Mouse (Mus musculus) left cerebral cortex, postnatal 14 days (tissue): ENCODE measurements at regions not wholly inside any gene's neighbourhood (a gene's known extent, or its start where the extent isn't known, plus 50 kb on each side); places are given as distances from the start of the nearest gene placed in this dataset.

Source experiments
- DNase-seq, 2 experiments: peaks; one replicate each; pipeline ENCODE4 v3.0.0; 2021 to 2022; ENCODE audit warnings: low spot score in 2 of 2, mixed read lengths in 1 of 2
- intact Hi-C: fragments of 180-260 bp; cut with DNase I; formaldehyde crosslinking; loops from one replicate; pipeline ENCODE4 v1.15.1; 2025

- intact Hi-C loops, result no loop called here
- DNase-seq, result no peak
These were observed 220.2 kb downstream of the Car2 start for GRCm38 (mm10) chr3:15106281-15106680.

GRCm38 (mm10) chr3:15107301-15107700 lies 221.2 kb downstream of the Car2 start:
- no peak for DNase-seq
- intact Hi-C loops, result no loop called here

GRCm38 (mm10) chr3:15108239-15108934 lies 222.3 kb downstream of the Car2 start:
- intact Hi-C loops, result no loop called here
- no peak for DNase-seq

GRCm38 (mm10) chr3:15110037-15110748 lies 221.9 kb downstream of the Gm9733 start:
- intact Hi-C loops, result no loop called here
- no peak for DNase-seq

- no peak for DNase-seq
- intact Hi-C loops, result no loop called here
These were observed 219.8 kb downstream of the Gm9733 start for GRCm38 (mm10) chr3:15112177-15112838.

GRCm38 (mm10) chr3:15118634-15119356 lies 213.3 kb downstream of the Gm9733 start:
- no peak for DNase-seq
- intact Hi-C loops, result no loop called here

- intact Hi-C loops, result no loop called here
- no peak for DNase-seq
These were observed 205.4 kb downstream of the Gm9733 start for GRCm38 (mm10) chr3:15126736-15127135.

GRCm38 (mm10) chr3:15128370-15128769 lies 203.7 kb downstream of the Gm9733 start:
- DNase-seq, result no peak
- intact Hi-C loops, result no loop called here

- DNase-seq, result no peak
- intact Hi-C loops, result no loop called here
These were observed 203.1 kb downstream of the Gm9733 start for GRCm38 (mm10) chr3:15128960-15129359.

- intact Hi-C loops, result no loop called here
- DNase-seq, result no peak
These were observed 202.3 kb downstream of the Gm9733 start for GRCm38 (mm10) chr3:15129729-15130369.

GRCm38 (mm10) chr3:15132136-15132535 lies 200.0 kb downstream of the Gm9733 start:
- intact Hi-C loops, result no loop called here
- no peak for DNase-seq

GRCm38 (mm10) chr3:15139550-15139949 lies 192.6 kb downstream of the Gm9733 start:
- peak in 1 of 2 experiments; percentile 8 for DNase-seq
- intact Hi-C loops, result no loop called here

- no peak for DNase-seq
- intact Hi-C loops, result no loop called here
These were observed 178.4 kb downstream of the Gm9733 start for GRCm38 (mm10) chr3:15153710-15154109.

- peak; percentile 60 to 75 for DNase-seq
- intact Hi-C loops, result no loop called here
These were observed 177.9 kb downstream of the Gm9733 start for GRCm38 (mm10) chr3:15154153-15154552.

- intact Hi-C loops, result no loop called here
- DNase-seq, result peak; percentile 8 to 13
These were observed 175.4 kb downstream of the Gm9733 start for GRCm38 (mm10) chr3:15156681-15157080.

GRCm38 (mm10) chr3:15157842-15158241 lies 174.3 kb downstream of the Gm9733 start:
- no peak for DNase-seq
- intact Hi-C loops, result no loop called here

GRCm38 (mm10) chr3:15158926-15159325 lies 173.2 kb downstream of the Gm9733 start:
- intact Hi-C loops, result no loop called here
- DNase-seq, result no peak

- DNase-seq, result no peak
- intact Hi-C loops, result no loop called here
These were observed 172.0 kb downstream of the Gm9733 start for GRCm38 (mm10) chr3:15159965-15160714.

- DNase-seq, result no peak
- intact Hi-C loops, result no loop called here
These were observed 156.3 kb downstream of the Gm9733 start for GRCm38 (mm10) chr3:15175811-15176210.
